Mouse (Mus musculus) hindbrain, postnatal 0 days (tissue): ENCODE measurements around the gene Irf3. TPM values are rescaled to one million over a fixed set of nuclear protein-coding genes. Genes with fewer than 3 reads are reported as not detected.

Experiments used
- ATAC-seq: fragments of 200-750 bp; cut with Nextera tagmentation; 2 replicates; pipeline ENCODE4 v1.8.0; 2017; ENCODE audit warnings: mild to moderate bottlenecking, moderate TSS enrichment, moderate library complexity
- DNase-seq: peaks from one replicate; pipeline ENCODE4 v3.0.0-alpha.2; 2015; ENCODE audit warnings: low spot score
- H3K27ac ChIP-seq: fragments of 300-500 bp; sonication (generic); 2 replicates; pipeline ENCODE4 v1.5.1; 2014; ENCODE audit warnings: mild to moderate bottlenecking
- H3K27me3 ChIP-seq: fragments of 300-500 bp; sonication (generic); 2 replicates; pipeline ENCODE4 v1.6.1; 2014; ENCODE audit warnings: low read length, mixed read lengths; ENCODE audit not compliant: insufficient read depth
- H3K36me3 ChIP-seq: fragments of 300-500 bp; sonication (generic); 2 replicates; pipeline ENCODE4 v1.6.1; 2014; ENCODE audit warnings: low read length, mixed read lengths; ENCODE audit not compliant: insufficient read depth
- H3K4me1 ChIP-seq: fragments of 300-500 bp; sonication (generic); 2 replicates; pipeline ENCODE4 v1.6.1; 2014; ENCODE audit warnings: antibody characterized with exemption, low read length, mixed read lengths; ENCODE audit not compliant: insufficient read depth
- H3K4me2 ChIP-seq: fragments of 300-500 bp; sonication (generic); 2 replicates; pipeline ENCODE4 v1.6.1; 2014; ENCODE audit warnings: low read depth, mild to moderate bottlenecking, low read length, moderate library complexity, mixed read lengths
- H3K4me3 ChIP-seq: fragments of 300-500 bp; sonication (generic); 2 replicates; pipeline ENCODE4 v1.5.1; 2014; ENCODE audit warnings: low read length
- H3K9ac ChIP-seq: fragments of 300-500 bp; sonication (generic); replicated peaks from 2 replicates; pipeline ENCODE4 v1.6.1; 2014; ENCODE audit warnings: mild to moderate bottlenecking, low read length, moderate library complexity, mixed read lengths
- H3K9me3 ChIP-seq: fragments of 300-500 bp; sonication (generic); 2 replicates; pipeline ENCODE4 v1.6.1; 2016; ENCODE audit warnings: low read length, mixed read lengths
- CTCF ChIP-seq: IDR thresholded peaks from 2 replicates; pipeline ENCODE4 v1.5.1; 2016; ENCODE audit warnings: antibody characterized with exemption, control low read depth, low read depth
- WGBS: fragments of 180-500 bp; shearing (Covaris S2); extraction: QIAGEN DNeasy Blood & Tissue Kit; methylation state at CpG from one replicate; pipeline ENCODE4 v1.1.7; 2014; 5-methylcytosine and 5-hydroxymethylcytosine counted together
- polyA plus RNA-seq: library from polyadenylated mRNA; unstranded; fragments of >200 nt; fragmentation: Nextera tagmentation; extraction: Ambion mirVana; gene quantifications from 2 replicates; pipeline ENCODE4 v1.2.1, GENCODE M21; 2015
- total RNA-seq: library from RNA; depleted of rRNA; stranded (reverse); fragments of >200 nt; gene quantifications from 2 replicates; pipeline ENCODE4 v1.2.3, GENCODE M21; 2014

Irf3 gene
- total and polyA plus RNA-seq, 2 experiments from 2014 or later = 33.7 to 48.6 TPM

- no peaks in the 10 kb centered on the region for H3K27me3 ChIP-seq
- WGBS = 64% methylated on average over 7 of the region's 7 CpGs
- H3K4me3 ChIP-seq = no peak overlapping the region
- peak; percentile 80 for TF ChIP-seq CTCF
- DNase-seq = peak; percentile 47
- peaks cover 78% of the 10 kb centered on the region for H3K36me3 ChIP-seq
- H3K27ac ChIP-seq = no peak overlapping the region
- H3K9me3 ChIP-seq = no peaks in the 10 kb centered on the region
- no peaks in the 10 kb centered on the region for H3K4me1 ChIP-seq
- no peak overlapping the region for H3K4me2 ChIP-seq
- no peak overlapping the region for H3K9ac ChIP-seq
- ATAC-seq = peak; percentile 77
Observed at GRCm38 (mm10) chr7:45037720-45038361, 40.4 kb downstream of the Irf3 start.

- H3K36me3 ChIP-seq = peaks cover 78% of the 10 kb centered on the region
- no peak for ATAC-seq
- no peak overlapping the region for H3K4me2 ChIP-seq
- no peaks in the 10 kb centered on the region for H3K9me3 ChIP-seq
- H3K27me3 ChIP-seq = no peaks in the 10 kb centered on the region
- H3K4me1 ChIP-seq = no peaks in the 10 kb centered on the region
- 95% methylated on average over 9 of the region's 9 CpGs for WGBS
- no peak overlapping the region for H3K4me3 ChIP-seq
- no peak for TF ChIP-seq CTCF
- H3K27ac ChIP-seq = no peak overlapping the region
- H3K9ac ChIP-seq = no peak overlapping the region
- no peak for DNase-seq
Observed at GRCm38 (mm10) chr7:45038411-45038810, 41.0 kb downstream of the Irf3 start.

- Histone ChIP-seq H3K36me3 (peaks cover 70% of the 10 kb centered on the region), H3K4me2 (no peak overlapping the region), H3K4me1 (no peaks in the 10 kb centered on the region), H3K9me3 (no peaks in the 10 kb centered on the region), H3K27me3 (no peaks in the 10 kb centered on the region), H3K4me3 (no peak overlapping the region), H3K9ac (no peak overlapping the region), H3K27ac (no peak overlapping the region)
- no peak for TF ChIP-seq CTCF
- ATAC-seq (no peak), DNase-seq (no peak)
- WGBS = 94% methylated on average over 9 of the region's 9 CpGs
Observed at GRCm38 (mm10) chr7:45040851-45041250, 43.4 kb downstream of the Irf3 start.

- Histone ChIP-seq H3K9me3 (no peaks in the 10 kb centered on the region), H3K4me3 (no peak overlapping the region), H3K9ac (no peak overlapping the region), H3K4me1 (no peaks in the 10 kb centered on the region), H3K27me3 (no peaks in the 10 kb centered on the region), H3K36me3 (peaks cover 82% of the 10 kb centered on the region), H3K27ac (no peak overlapping the region), H3K4me2 (no peak overlapping the region)
- WGBS = 96% methylated on average over 13 of the region's 14 CpGs
- no peak for TF ChIP-seq CTCF
- ATAC-seq (no peak), DNase-seq (no peak)
Observed at GRCm38 (mm10) chr7:45043307-45043706, 45.9 kb downstream of the Irf3 start.

GRCm38 (mm10) chr7:45045741-45046140 is 48.3 kb downstream of the Irf3 start:
- no peaks in the 10 kb centered on the region for H3K27me3 ChIP-seq
- no peak for TF ChIP-seq CTCF
- ATAC-seq (no peak), DNase-seq (no peak)
- WGBS = 92% methylated on average over 22 of the region's 22 CpGs
- no peaks in the 10 kb centered on the region for H3K4me1 ChIP-seq
- H3K36me3 ChIP-seq = peaks cover 84% of the 10 kb centered on the region
- H3K4me2 ChIP-seq = no peak overlapping the region
- no peak overlapping the region for H3K4me3 ChIP-seq
- no peak overlapping the region for H3K9ac ChIP-seq
- H3K9me3 ChIP-seq = no peaks in the 10 kb centered on the region
- no peak overlapping the region for H3K27ac ChIP-seq

GRCm38 (mm10) chr7:45046853-45047350 is 49.5 kb downstream of the Irf3 start:
- Histone ChIP-seq H3K36me3 (peaks cover 73% of the 10 kb centered on the region), H3K4me1 (0 out of 2 replicates have a peak, but pooled peaks cover 5% of the 10 kb centered on the region), H3K9me3 (no peaks in the 10 kb centered on the region), H3K27ac (no peak overlapping the region), H3K9ac (no peak overlapping the region), H3K4me2 (no peak overlapping the region), H3K4me3 (no peak overlapping the region), H3K27me3 (no peaks in the 10 kb centered on the region)
- no peak for TF ChIP-seq CTCF
- no peak for DNase-seq
- no peak for ATAC-seq
- 95% methylated on average over 26 of the region's 26 CpGs for WGBS

- no peak overlapping the region for H3K9ac ChIP-seq
- DNase-seq (no peak), ATAC-seq (no peak)
- WGBS = 92% methylated on average over 14 of the region's 14 CpGs
- H3K27ac ChIP-seq = no peak overlapping the region
- H3K4me1 ChIP-seq = 0 out of 2 replicates have a peak, but pooled peaks cover 5% of the 10 kb centered on the region
- TF ChIP-seq CTCF = no peak
- no peak overlapping the region for H3K4me3 ChIP-seq
- H3K36me3 ChIP-seq = peaks cover 67% of the 10 kb centered on the region
- no peaks in the 10 kb centered on the region for H3K27me3 ChIP-seq
- H3K9me3 ChIP-seq = no peaks in the 10 kb centered on the region
- H3K4me2 ChIP-seq = no peak overlapping the region
Observed at GRCm38 (mm10) chr7:45047491-45047890, 50.0 kb downstream of the Irf3 start.
